Mouse (Mus musculus): ENCODE measurements at regions not wholly inside any gene's neighbourhood (a gene's known extent, or its start where the extent isn't known, plus 50 kb on each side); places are given as distances from the start of the nearest gene placed in this dataset.
A peak's percentile ranks its signal among the peaks of the same experiment; 100 is the strongest.

DNA sequence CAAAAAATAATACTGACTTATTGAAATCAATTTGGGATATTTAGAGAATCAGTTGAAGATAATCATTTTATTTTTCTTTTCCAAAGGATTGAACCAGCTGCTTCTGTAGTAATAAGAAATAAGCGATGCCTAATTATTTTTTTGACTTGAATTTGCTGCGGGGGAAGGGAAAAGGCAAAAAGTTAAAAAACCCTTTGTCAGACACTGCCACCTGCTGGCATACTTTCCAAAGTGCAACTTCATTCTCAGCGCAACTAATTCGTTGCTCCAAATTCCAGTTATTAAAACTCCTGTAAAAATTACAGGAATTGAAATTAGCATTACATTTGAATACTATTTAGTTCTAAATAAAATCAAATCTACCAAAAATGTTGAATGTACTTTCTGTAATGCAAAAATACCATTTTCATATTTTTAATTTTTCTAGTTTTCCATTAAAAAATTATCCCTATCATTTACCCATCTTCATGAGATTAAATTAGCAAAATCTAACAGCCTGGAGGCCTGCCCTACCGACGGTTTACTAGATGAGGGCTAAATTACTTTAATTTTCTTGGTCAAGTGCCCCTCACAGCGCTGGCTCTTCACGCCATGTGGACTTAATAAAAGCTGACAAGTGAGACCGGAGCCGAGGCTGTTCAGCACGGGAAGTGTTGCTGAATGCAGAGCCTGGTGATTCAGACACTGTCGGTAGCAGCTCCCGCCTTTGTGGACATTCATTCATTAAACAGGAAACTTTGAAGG lies 66.6 kb upstream of the Mitf start:
- TF ChIP-seq CTCF (IDR thresholded peaks at IDR 0.05; ENCODE audit: control insufficient read depth, insufficient read depth, insufficient read length) (peak; percentile 9), USF1 (IDR thresholded peaks at IDR 0.05; ENCODE audit: low read depth) (no peak), MAX (IDR thresholded peaks at IDR 0.05) (no peak), CEBPB (IDR thresholded peaks at IDR 0.05; ENCODE audit: low read depth) (no peak), FOSL1 (IDR thresholded peaks at IDR 0.05; ENCODE audit: insufficient read depth, low read length, poor library complexity, severe bottlenecking) (no peak)

Measured in C2C12 (cell line).